Mouse (Mus musculus): ENCODE data around the gene Map1lc3b.
"Not testable (repeated sequence)": the region's sequence is repeated elsewhere in the genome, so short reads cannot be mapped to it uniquely, and the experiment has no call there.

Map1lc3b gene

DNA sequence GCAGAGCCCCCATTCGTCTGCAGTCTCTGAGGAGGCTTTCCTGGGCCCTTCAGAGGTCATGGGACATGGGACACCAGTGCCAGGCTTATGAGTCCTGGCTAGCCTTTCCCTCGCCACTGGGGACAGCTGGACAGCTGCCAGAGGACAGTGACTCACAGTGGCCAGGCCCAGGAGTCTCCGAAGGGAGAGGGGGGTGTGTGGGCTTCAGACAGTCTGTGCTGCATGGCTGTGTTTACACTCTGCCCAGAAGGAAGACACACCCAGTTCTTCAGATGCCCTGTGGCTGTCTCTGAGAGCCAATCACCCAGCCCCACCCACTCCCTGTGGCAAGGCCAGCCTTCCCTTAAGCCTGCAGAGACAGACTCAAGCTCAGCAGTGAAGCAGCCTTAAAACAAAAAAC, 16.9 kb upstream of the Map1lc3b start:
- DNase-seq (ENCODE audit: low spot score) = no peak

DNA sequence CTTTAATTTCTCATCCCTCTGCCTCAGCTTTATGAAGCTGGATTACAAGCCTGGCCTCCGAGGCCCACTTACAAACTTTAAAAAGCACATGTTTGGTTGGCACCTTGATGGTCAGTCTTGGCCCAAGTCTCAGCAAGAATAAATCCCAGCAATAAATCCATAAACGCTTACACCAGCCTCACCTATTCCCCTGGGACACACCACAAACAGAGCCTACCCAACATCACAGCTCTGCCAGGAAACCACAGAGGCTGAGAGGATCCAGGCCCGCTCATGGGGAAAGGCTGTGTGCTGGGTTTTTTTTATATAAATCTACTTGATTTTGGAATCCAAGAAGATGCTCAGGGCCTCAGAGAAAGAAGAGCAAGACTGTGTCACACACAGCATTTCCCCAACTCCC, 14.5 kb upstream of the Map1lc3b start:
- no peak for DNase-seq (ENCODE audit: low spot score)

DNA sequence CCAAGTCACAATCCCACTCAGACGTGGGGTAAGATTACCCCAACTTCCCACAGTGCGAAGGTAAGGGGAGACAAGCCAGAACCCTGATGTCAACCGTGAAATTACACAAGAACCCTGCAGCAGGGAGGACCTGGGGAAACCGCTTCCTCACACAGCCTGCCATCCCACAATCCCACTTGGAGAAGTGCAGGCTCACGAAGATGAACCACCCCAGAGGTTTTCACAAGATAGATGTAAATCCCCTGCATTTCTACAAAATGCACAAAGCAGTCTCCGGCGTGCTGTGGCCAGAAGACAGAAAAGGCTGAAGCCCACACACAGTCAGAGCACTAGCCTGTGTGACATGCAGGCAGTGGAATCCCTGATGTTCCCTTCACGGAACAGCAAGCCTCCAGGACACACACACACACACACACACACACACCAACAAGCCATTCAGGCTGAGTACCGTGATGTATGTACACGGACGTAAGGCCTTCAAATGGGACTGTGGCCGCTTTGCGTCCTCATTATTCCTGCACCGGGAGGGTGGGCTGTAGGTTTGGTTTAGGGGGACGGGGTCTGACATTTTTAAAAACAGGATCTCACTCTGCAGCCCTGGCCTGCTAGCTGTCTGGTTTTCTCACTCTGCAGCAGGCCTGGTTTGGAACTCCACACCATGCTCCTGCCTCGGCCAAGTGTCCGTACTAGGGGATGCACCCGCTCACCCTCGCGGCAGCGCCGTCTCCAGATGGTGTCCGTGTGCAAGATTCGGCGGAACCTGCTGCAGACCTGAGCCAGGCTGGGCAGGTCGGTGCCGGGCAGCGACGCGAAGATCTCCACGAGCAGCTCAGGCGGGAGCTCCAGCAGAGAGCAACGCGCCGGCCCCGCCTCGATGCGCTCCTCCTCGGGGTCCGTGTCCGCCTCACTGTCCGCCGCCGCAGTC, 12.1 kb upstream of the Map1lc3b start:
- no peak for DNase-seq (ENCODE audit: low spot score)

- DNase-seq (ENCODE audit: low spot score) = peak; percentile 86
Observed at GRCm38 (mm10) chr8:121578676-121579451, 11.3 kb upstream of the Map1lc3b start, which contains the start of gene Fbxo31. TSS of gene Fbxo31 (minus strand) at chr8:121578806.

DNA sequence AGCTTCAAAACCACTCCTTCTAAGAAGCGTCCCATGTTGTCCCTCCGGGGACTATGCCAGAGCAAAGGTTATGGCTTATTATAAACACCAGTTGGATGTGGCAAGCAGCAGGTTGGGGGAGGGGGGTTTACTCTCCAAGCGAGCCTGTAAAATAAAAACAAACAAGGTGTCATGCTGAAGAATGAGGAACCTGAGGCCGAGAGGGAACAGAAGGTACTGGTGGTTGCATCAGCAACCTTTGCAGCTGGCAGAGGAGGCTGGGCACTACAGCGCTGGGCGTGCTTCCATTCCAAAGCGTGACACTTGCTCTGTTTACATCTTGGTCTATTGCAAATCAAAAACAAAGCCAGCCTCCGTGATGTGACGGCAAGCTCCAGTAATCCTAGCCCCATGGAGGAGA, 9.7 kb upstream of the Map1lc3b start:
- DNase-seq (ENCODE audit: low spot score) = no peak

- no peak for DNase-seq (ENCODE audit: low spot score)
Observed at GRCm38 (mm10) chr8:121583653-121584052, 6.5 kb upstream of the Map1lc3b start.

DNA sequence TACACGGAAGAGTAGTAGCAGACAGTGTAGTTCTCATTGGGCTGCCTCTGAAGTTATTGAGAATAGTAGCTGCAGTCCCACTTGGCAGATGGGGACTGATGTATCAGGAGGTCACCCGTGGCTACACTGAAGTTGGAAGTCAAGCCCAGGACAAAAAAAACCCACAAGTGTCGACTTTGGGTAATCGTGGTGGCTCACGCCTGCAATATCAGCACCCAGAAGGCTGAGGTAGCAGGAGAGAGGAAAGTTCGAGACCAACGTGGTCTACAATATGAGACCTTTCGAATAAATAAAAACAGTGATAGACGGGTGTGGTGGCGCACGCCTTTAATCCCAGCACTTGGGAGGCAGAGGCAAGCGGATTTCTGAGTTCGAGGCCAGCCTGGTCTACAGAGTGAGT, 5.4 kb upstream of the Map1lc3b start:
- DNase-seq (ENCODE audit: low spot score) = no peak

DNA sequence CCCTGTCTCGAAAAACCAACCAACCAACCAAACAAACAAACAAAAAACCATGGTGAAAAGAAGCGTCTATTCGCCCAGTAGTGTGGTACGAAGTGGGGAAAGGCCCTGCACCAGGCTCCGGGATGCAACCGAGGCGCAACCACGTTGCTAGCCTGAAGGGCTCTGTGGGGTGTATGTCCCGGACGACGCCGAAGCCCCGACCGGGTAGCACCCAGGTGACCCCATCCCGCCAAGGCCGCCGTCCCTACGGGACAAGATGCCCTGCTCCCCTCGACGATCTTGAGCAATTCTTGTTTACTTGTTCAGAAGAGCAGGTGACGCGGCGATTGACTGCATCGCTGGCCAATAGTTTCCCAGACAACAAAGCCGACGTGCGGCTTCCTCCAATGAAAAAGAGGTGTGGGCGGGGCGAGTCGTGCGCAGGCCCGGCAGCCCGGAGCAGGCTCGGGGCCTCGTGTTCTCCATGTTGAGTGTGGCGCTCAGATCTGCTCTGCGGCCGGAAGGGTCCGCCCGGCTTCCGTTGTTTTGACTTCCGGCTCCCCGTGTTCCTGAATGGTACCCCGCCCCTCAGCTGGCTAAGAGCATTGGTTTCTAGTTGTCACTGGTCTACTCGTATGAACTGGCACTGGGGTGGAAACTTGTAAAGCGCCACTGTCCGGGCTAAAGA, 4.9 kb upstream of the Map1lc3b start:
- DNase-seq (ENCODE audit: low spot score) = peak; percentile 100

DNA sequence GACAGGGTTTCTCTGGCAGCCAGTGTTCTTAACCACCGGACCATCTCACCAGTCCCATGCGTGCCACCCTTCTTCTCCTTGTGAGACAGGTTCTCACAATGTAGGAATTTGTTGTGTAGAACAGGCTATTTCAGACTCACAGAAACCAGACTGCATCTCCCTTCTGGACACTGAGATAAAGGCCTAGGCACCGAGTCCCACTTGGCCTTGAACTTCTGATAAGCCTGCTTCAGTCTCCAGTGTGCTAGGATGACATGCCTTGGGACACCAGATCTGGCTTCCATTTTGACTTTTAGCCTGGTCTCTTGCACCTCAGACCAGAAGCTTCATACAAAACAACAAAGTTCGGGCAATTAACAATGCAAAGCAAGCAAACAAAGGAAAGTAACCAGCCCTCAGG, 1.4 kb upstream of the Map1lc3b start:
- DNase-seq (ENCODE audit: low spot score) = no peak

- DNase-seq (ENCODE audit: low spot score) = no peak
Observed at GRCm38 (mm10) chr8:121589205-121589726, 895 bp upstream of the Map1lc3b start.

GRCm38 (mm10) chr8:121591178-121592066, 1.3 kb downstream of the Map1lc3b start:
- DNase-seq (ENCODE audit: low spot score) = no peak

- DNase-seq (ENCODE audit: low spot score) = no peak
Observed at GRCm38 (mm10) chr8:121593293-121593692, 3.1 kb downstream of the Map1lc3b start.

GRCm38 (mm10) chr8:121593983-121594382, 3.8 kb downstream of the Map1lc3b start:
- no peak for DNase-seq (ENCODE audit: low spot score)

- not testable (repeated sequence) for DNase-seq (ENCODE audit: low spot score)
Observed at GRCm38 (mm10) chr8:121597492-121597891, 7.3 kb downstream of the Map1lc3b start.

GRCm38 (mm10) chr8:121598190-121598589, 8.0 kb downstream of the Map1lc3b start:
- DNase-seq (ENCODE audit: low spot score) = no peak

DNA sequence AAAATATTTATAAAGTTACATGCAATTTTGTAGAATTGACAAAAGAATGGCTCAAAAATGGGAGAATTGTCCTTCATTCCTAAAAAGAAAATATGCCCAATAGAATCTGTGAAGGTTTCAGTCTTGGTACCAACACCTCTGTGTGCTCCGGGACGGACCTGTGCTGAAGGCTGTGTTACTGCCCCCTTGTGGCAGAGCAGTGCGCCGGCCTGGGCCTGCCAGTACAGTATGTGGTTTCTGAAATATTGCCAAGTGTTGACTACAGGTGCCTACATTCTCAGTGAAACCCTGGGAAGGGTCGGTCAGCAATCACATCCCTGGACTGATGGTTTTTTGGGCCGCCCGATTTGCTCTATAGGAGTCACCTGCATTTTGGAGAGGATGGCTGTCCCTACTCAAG, 8.7 kb downstream of the Map1lc3b start:
- peak; percentile 65 for DNase-seq (ENCODE audit: low spot score)

DNA sequence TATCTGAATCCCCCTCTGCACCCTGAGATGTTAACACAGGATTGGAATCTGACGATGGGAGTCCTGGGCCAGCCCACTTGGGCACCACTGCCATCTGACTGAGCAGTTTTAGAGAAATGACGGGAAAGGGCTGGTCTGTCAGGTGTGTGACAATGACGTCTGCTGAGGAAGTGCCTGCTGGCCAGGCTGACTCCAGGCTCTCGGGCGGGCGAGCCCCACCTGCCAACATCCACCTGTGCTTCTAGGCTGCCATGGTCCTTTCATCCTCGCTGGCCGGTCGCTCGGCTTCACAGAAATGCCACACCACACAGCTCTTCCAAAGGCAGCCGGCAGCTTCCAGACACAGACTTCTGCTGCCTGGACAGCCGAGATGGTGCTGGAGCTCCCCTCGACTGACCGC, 9.7 kb downstream of the Map1lc3b start:
- DNase-seq (ENCODE audit: low spot score) = no peak

DNA sequence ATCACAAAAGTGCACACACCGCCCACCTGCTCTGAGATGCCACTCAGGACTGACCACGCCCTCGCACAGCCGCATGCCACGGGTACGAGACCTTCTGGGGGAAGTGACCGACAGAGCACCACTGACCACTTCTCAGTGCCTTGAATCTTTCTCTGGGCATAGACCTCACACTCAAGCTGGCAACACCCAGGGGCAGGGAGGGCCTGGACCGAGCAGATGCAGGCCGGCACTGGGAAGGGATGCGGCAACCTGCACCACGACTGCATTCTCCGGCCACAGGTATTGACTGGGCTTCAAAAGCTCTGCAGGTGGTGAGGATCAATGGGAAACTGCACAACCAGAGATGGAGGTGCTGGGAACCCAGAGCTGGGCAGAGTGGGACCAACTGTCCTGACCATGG, 12.2 kb downstream of the Map1lc3b start:
- DNase-seq (ENCODE audit: low spot score) = no peak

DNA sequence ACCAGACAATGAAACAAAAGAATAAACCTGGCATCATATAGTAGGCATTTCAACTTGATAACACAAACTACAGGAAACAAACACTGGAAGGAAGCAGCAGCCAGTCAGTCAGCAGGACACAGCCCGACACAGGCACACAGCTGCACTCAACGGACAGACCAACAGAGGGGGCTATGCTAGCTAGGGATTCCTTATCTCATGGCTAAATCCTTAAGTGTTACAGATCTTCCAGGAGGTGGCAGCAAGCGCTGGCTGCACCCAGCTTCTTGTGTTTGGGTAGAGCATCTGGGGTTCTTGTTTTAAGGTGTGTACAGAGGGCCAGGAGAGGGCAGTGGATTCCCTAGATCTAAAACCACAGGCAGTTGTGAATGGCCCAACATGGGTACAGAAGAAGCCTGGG, 12.7 kb downstream of the Map1lc3b start:
- DNase-seq (ENCODE audit: low spot score) = peak; percentile 77

DNA sequence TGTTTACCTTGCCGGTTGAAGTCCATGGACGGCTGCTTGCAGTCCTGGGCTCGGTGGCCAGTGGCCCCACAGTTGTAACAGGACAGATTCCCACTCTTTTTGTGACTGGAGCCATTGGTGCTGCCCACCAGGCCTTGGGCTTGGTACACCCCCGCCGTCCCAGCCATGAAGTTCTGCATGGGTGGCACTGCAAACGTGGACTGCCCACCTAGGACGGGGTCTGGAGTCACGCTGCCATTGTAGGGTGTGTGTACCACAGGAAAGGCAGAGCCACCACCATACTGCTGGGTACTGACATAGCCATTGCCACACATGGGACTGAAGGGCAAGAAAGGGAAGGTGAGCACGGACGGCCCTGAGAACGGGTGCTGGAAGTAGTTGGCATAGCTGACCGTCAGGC, 13.6 kb downstream of the Map1lc3b start:
- no peak for DNase-seq (ENCODE audit: low spot score)

DNA sequence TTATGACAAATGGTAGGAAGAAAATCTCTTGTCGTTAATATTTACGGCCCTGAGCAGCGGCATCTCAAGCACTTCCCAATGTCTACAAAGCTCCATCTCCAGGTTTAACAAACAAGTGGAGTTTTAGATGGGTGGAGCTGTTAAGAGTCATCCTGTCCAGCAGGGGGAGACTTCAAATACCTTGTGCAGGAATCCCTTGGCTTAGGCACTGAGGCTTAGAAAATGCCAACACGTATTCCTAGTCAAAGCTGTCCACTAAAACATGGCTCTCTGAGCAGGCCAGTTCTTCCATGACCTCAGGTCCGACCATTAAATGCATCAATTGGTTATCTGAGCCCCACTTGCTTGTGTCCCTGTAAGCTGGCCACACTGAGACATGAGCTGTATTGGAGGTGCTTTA, 17.5 kb downstream of the Map1lc3b start:
- no peak for DNase-seq (ENCODE audit: low spot score)

All from left cerebral cortex, adult 11 months (tissue).